Mouse (Mus musculus): ENCODE data around the gene Gpank1. TPM values are rescaled to one million over a fixed set of nuclear protein-coding genes. Genes with fewer than 3 reads are reported as not detected.
"Not testable (repeated sequence)": the region's sequence is repeated elsewhere in the genome, so short reads cannot be mapped to it uniquely, and the experiment has no call there.

Gene Gpank1
- polyA plus RNA-seq, 1 experiment from 2014 or later, result 25.2 TPM

- WGBS, result 88% methylated on average over 9 of the region's 9 CpGs
- H3K27me3 ChIP-seq (replicated peaks; ENCODE audit: control insufficient read depth, insufficient read depth, low read length); H3K4me3 ChIP-seq (ENCODE audit: low read depth, low read length); ATAC-seq (replicated peaks; ENCODE audit: low FRiP score); H3K9me3 ChIP-seq (ENCODE audit: control insufficient read depth, low read length); H3K9ac ChIP-seq (ENCODE audit: low read depth, low read length); H3K27ac ChIP-seq (ENCODE audit: low read depth, low read length); H3K4me2 ChIP-seq; H3K36me3 ChIP-seq (ENCODE audit: control insufficient read depth, insufficient read depth, low read length); DNase-seq (ENCODE audit: low spot score): not testable (repeated sequence)
- peaks cover 26% of the 10 kb centered on the region for H3K4me1 ChIP-seq (replicated peaks; ENCODE audit: control insufficient read depth, insufficient read depth, low read length)
Observed at GRCm38 (mm10) chr17:35123287-35123686, 2.0 kb downstream of the Gpank1 start.

GRCm38 (mm10) chr17:35124261-35124896, 3.1 kb downstream of the Gpank1 start:
- H3K9ac ChIP-seq (ENCODE audit: low read depth, low read length); H3K27me3 ChIP-seq (replicated peaks; ENCODE audit: control insufficient read depth, insufficient read depth, low read length); ATAC-seq (replicated peaks; ENCODE audit: low FRiP score); H3K9me3 ChIP-seq (ENCODE audit: control insufficient read depth, low read length); H3K4me2 ChIP-seq; H3K36me3 ChIP-seq (ENCODE audit: control insufficient read depth, insufficient read depth, low read length); DNase-seq (ENCODE audit: low spot score); H3K4me3 ChIP-seq (ENCODE audit: low read depth, low read length); H3K27ac ChIP-seq (ENCODE audit: low read depth, low read length): not testable (repeated sequence)
- H3K4me1 ChIP-seq (replicated peaks; ENCODE audit: control insufficient read depth, insufficient read depth, low read length), result peaks cover 26% of the 10 kb centered on the region
- 89% methylated on average over 12 of the region's 12 CpGs for whole genome bisulfite sequencing

GRCm38 (mm10) chr17:35125081-35125480, 3.8 kb downstream of the Gpank1 start:
- 100% methylated on average over 1 of the region's 1 CpGs for WGBS
- Histone ChIP-seq H3K36me3 (ENCODE audit: control insufficient read depth, insufficient read depth, low read length) (0 out of 2 replicates have a peak, but pooled peaks cover 2% of the 10 kb centered on the region), H3K9me3 (ENCODE audit: control insufficient read depth, low read length) (no peaks in the 10 kb centered on the region), H3K27ac (ENCODE audit: low read depth, low read length) (no peak overlapping the region), H3K4me2 (peak overlapping the region; percentile 85), H3K9ac (ENCODE audit: low read depth, low read length) (no peak overlapping the region), H3K4me1 (replicated peaks; ENCODE audit: control insufficient read depth, insufficient read depth, low read length) (peaks cover 24% of the 10 kb centered on the region), H3K4me3 (ENCODE audit: low read depth, low read length) (peak overlapping the region; percentile 63; the same call in 1 of the 2 replicates), H3K27me3 (replicated peaks; ENCODE audit: control insufficient read depth, insufficient read depth, low read length) (no peaks in the 10 kb centered on the region)
- DNase-seq (ENCODE audit: low spot score) (no peak), ATAC-seq (replicated peaks; ENCODE audit: low FRiP score) (no peak)

GRCm38 (mm10) chr17:35125578-35125977, 4.3 kb downstream of the Gpank1 start:
- peaks cover 20% of the 10 kb centered on the region for H3K4me1 ChIP-seq (replicated peaks; ENCODE audit: control insufficient read depth, insufficient read depth, low read length)
- peak overlapping the region; percentile 79 for H3K9ac ChIP-seq (ENCODE audit: low read depth, low read length)
- H3K4me3 ChIP-seq (ENCODE audit: low read depth, low read length), result peak overlapping the region; percentile 63
- ATAC-seq (replicated peaks; ENCODE audit: low FRiP score) (no peak), DNase-seq (ENCODE audit: low spot score) (no peak)
- no peaks in the 10 kb centered on the region for H3K9me3 ChIP-seq (ENCODE audit: control insufficient read depth, low read length)
- peak overlapping the region; percentile 77 for H3K27ac ChIP-seq (ENCODE audit: low read depth, low read length)
- 0 out of 2 replicates have a peak, but pooled peaks cover 6% of the 10 kb centered on the region for H3K36me3 ChIP-seq (ENCODE audit: control insufficient read depth, insufficient read depth, low read length)
- no peaks in the 10 kb centered on the region for H3K27me3 ChIP-seq (replicated peaks; ENCODE audit: control insufficient read depth, insufficient read depth, low read length)
- 30% methylated on average over 6 of the region's 6 CpGs for WGBS
- H3K4me2 ChIP-seq, result peak overlapping the region; percentile 85

GRCm38 (mm10) chr17:35126206-35126611, 5.0 kb downstream of the Gpank1 start, which contains the start of gene D17H6S53E:
D17H6S53E (plus strand) TSS chr17:35126373.
- ATAC-seq (replicated peaks; ENCODE audit: low FRiP score) (peak; percentile 79), DNase-seq (ENCODE audit: low spot score) (peak; percentile 79)
- Histone ChIP-seq H3K36me3 (ENCODE audit: control insufficient read depth, insufficient read depth, low read length) (peaks cover 6% of the 10 kb centered on the region; the same call in 1 of the 2 replicates), H3K9me3 (ENCODE audit: control insufficient read depth, low read length) (no peaks in the 10 kb centered on the region), H3K9ac (ENCODE audit: low read depth, low read length) (peak within 1 kb of the TSS; percentile 79), H3K27ac (ENCODE audit: low read depth, low read length) (peak within 1 kb of the TSS; percentile 77), H3K27me3 (replicated peaks; ENCODE audit: control insufficient read depth, insufficient read depth, low read length) (no peaks in the 10 kb centered on the region), H3K4me2 (peak within 1 kb of the TSS; percentile 85), H3K4me1 (replicated peaks; ENCODE audit: control insufficient read depth, insufficient read depth, low read length) (peaks cover 20% of the 10 kb centered on the region), H3K4me3 (ENCODE audit: low read depth, low read length) (peak within 1 kb of the TSS; percentile 63)
- under 1% methylated on average over 36 of the region's 36 CpGs for WGBS

- Histone ChIP-seq H3K27ac (ENCODE audit: low read depth, low read length) (peak overlapping the region; percentile 77; the same call in 1 of the 2 replicates), H3K9ac (ENCODE audit: low read depth, low read length) (peak overlapping the region; percentile 79), H3K4me2 (peak overlapping the region; percentile 85), H3K36me3 (ENCODE audit: control insufficient read depth, insufficient read depth, low read length) (peaks cover 6% of the 10 kb centered on the region; the same call in 1 of the 2 replicates), H3K27me3 (replicated peaks; ENCODE audit: control insufficient read depth, insufficient read depth, low read length) (no peaks in the 10 kb centered on the region), H3K4me1 (replicated peaks; ENCODE audit: control insufficient read depth, insufficient read depth, low read length) (peaks cover 20% of the 10 kb centered on the region), H3K4me3 (ENCODE audit: low read depth, low read length) (peak overlapping the region; percentile 63), H3K9me3 (ENCODE audit: control insufficient read depth, low read length) (no peaks in the 10 kb centered on the region)
- ATAC-seq (replicated peaks; ENCODE audit: low FRiP score) (no peak), DNase-seq (ENCODE audit: low spot score) (no peak)
- 50% methylated on average over 13 of the region's 13 CpGs for WGBS
Observed at GRCm38 (mm10) chr17:35127017-35127416, 5.8 kb downstream of the Gpank1 start.

GRCm38 (mm10) chr17:35128996-35129395, 7.7 kb downstream of the Gpank1 start:
- Histone ChIP-seq H3K27ac (ENCODE audit: low read depth, low read length) (no peak overlapping the region), H3K9me3 (ENCODE audit: control insufficient read depth, low read length) (no peaks in the 10 kb centered on the region), H3K4me2 (peak overlapping the region; percentile 27), H3K27me3 (replicated peaks; ENCODE audit: control insufficient read depth, insufficient read depth, low read length) (no peaks in the 10 kb centered on the region), H3K9ac (ENCODE audit: low read depth, low read length) (no peak overlapping the region), H3K4me1 (replicated peaks; ENCODE audit: control insufficient read depth, insufficient read depth, low read length) (peaks cover 18% of the 10 kb centered on the region), H3K4me3 (ENCODE audit: low read depth, low read length) (no peak overlapping the region), H3K36me3 (ENCODE audit: control insufficient read depth, insufficient read depth, low read length) (peaks cover 6% of the 10 kb centered on the region; the same call in 1 of the 2 replicates)
- 70% methylated on average over 11 of the region's 11 CpGs for WGBS
- ATAC-seq (replicated peaks; ENCODE audit: low FRiP score) (no peak), DNase-seq (ENCODE audit: low spot score) (no peak)

- H3K4me1 ChIP-seq (replicated peaks; ENCODE audit: control insufficient read depth, insufficient read depth, low read length), result peaks cover 10% of the 10 kb centered on the region
- WGBS, result 80% methylated on average over 8 of the region's 8 CpGs
- ATAC-seq (replicated peaks; ENCODE audit: low FRiP score) (no peak), DNase-seq (ENCODE audit: low spot score) (no peak)
- H3K27me3 ChIP-seq (replicated peaks; ENCODE audit: control insufficient read depth, insufficient read depth, low read length), result no peaks in the 10 kb centered on the region
- peaks cover 6% of the 10 kb centered on the region; the same call in 1 of the 2 replicates for H3K36me3 ChIP-seq (ENCODE audit: control insufficient read depth, insufficient read depth, low read length)
- peak overlapping the region; percentile 7; the same call in 1 of the 2 replicates for H3K9ac ChIP-seq (ENCODE audit: low read depth, low read length)
- H3K27ac ChIP-seq (ENCODE audit: low read depth, low read length), result peak overlapping the region; percentile 14
- peak overlapping the region; percentile 62 for H3K4me2 ChIP-seq
- H3K9me3 ChIP-seq (ENCODE audit: control insufficient read depth, low read length), result no peaks in the 10 kb centered on the region
- H3K4me3 ChIP-seq (ENCODE audit: low read depth, low read length), result peak overlapping the region; percentile 47
Observed at GRCm38 (mm10) chr17:35131038-35131437, 9.8 kb downstream of the Gpank1 start.

Data from liver, embryonic 11.5 days (tissue).